Mouse (Mus musculus): ENCODE measurements around the gene Ube2o. TPM values are rescaled to one million over a fixed set of nuclear protein-coding genes. Genes with fewer than 3 reads are reported as not detected.
A peak's percentile ranks its signal among the peaks of the same experiment; 100 is the strongest.

The Ube2o gene
- polyA plus RNA-seq, 1 experiment = 29.8 TPM

DNA sequence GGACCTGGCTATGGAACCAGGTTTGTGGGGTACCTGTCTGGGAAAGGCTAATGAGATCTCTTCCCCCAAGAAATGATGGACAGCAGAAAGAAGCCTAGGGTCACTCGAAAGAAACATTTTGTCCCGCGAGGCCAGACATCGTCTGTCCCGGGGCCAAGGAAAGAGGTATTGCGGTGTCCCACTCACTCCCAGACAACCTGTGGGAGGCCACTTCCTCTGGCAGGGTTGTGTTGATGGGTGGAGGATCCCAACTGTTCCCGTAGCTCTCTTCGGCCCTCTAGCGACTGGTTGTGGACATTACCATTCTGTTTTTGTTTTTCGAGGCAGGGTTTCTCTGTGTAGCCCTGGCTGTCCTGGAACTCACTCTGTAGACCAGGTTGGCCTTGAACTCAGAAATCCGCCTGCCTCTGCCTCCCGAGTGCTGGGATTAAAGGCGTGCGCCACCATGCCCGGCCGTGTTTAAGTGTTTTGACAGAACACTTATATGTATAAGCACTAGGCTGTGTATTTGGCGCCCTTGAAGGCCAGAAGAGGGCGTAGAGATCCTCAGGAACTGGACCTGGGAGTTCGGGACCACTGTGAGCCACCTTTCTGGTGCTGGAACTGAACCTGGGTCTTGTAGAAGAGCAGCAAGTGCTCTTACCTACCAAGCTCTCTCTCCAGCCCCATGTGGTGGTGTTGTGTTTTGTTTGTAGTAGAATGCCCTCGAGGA lies 46.9 kb downstream of the Ube2o start:
- no peaks in the 10 kb centered on the region for H3K4me1 ChIP-seq (ENCODE audit: control insufficient read depth, insufficient read depth, low read length)

DNA sequence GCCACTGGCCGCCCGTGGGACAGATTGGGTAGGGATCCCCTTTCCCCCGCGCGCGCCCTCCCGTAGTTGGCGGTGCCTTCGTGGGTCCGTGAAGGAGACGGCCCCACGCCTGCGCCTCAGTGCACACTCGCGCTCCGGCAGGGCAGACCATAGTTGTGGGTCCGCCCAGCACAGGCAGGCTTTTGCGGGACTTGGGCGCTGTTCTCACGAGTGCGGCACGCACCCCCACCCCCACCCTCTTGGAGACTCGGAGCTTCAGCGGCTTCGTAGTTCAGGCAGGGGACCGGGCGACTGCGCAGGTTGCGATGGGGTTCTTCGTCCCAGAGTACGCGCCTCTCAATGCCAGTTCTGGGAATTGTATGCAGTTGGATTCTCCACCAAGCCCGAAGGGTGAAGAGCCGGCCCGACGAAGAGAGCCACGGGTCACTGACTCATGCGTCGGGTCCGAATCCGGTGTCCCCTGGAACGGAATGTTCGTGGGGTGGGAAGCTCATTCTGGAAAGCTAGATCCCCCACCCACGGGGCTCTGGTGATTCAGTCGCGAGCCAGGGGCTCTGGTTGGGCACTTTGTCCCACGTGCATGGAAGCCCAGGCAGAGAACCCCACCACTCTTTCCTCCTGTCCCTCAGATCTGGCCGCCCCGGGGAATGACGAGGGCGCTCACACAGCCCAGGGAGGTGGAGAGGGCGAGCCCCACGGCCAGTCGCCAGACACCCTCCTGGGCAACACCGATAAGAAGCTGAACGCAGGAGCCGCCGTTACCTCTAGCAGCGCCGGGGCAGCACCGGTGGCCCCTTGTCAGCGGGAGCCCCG lies 47.7 kb downstream of the Ube2o start:
- TF ChIP-seq CTCF (IDR thresholded peaks at IDR 0.05; ENCODE audit: borderline replicate concordance, insufficient read depth, low read length) (no peak), POLR2A (IDR thresholded peaks at IDR 0.05; ENCODE audit: low read depth, low read length) (peak; percentile 32)
- H3K27ac ChIP-seq (ENCODE audit: insufficient read depth, low read length) = peak overlapping the region; percentile 82

More for the DNA sequence above, 46.9 kb downstream of the Ube2o start:
- TF ChIP-seq POLR2A (IDR thresholded peaks at IDR 0.05; ENCODE audit: low read depth, low read length) (no peak; the same call in 1 of the 2 replicates), CTCF (IDR thresholded peaks at IDR 0.05; ENCODE audit: borderline replicate concordance, insufficient read depth, low read length) (peak; percentile 64; the same call in 1 of the 2 replicates)
- peak overlapping the region; percentile 50 for H3K4me3 ChIP-seq (ENCODE audit: insufficient read depth, low read length)
- peak overlapping the region; percentile 82 for H3K27ac ChIP-seq (ENCODE audit: insufficient read depth, low read length)

DNA sequence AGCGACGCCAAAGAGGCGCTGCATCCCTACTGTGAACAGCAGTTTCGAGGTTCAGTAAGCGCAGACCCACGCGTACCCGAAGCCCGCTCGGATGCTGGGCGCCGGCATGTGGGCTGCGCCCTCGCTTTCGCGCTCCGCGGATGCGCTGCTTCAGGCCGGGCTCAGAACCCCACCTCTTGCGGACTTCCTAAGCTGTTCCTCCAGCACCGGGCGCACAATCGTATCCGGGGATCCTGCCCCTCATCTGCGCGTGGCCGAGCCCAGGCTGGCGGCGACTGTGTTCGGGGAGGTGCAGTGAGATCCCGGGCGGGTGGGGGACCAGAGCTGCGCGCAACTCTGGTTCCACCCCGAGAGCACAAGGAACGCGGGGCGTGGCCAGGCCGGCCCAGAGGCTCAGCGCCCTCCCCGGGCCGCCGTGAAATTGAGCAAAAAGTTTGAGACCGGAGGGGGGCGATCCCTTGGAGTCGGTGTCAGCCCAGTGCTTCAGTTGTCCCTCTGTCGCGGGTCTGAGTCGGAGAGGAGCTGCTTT lies 48.4 kb downstream of the Ube2o start:
- Histone ChIP-seq H3K4me3 (ENCODE audit: insufficient read depth, low read length) (peak overlapping the region; percentile 50), H3K27ac (ENCODE audit: insufficient read depth, low read length) (peak overlapping the region; percentile 82)
- TF ChIP-seq CTCF (IDR thresholded peaks at IDR 0.05; ENCODE audit: borderline replicate concordance, insufficient read depth, low read length) (no peak), POLR2A (IDR thresholded peaks at IDR 0.05; ENCODE audit: low read depth, low read length) (peak; percentile 75)

More for the DNA sequence above, 47.7 kb downstream of the Ube2o start:
- Histone ChIP-seq H3K4me1 (ENCODE audit: control insufficient read depth, insufficient read depth, low read length) (no peaks in the 10 kb centered on the region), H3K4me3 (ENCODE audit: insufficient read depth, low read length) (peak overlapping the region; percentile 50)

DNA sequence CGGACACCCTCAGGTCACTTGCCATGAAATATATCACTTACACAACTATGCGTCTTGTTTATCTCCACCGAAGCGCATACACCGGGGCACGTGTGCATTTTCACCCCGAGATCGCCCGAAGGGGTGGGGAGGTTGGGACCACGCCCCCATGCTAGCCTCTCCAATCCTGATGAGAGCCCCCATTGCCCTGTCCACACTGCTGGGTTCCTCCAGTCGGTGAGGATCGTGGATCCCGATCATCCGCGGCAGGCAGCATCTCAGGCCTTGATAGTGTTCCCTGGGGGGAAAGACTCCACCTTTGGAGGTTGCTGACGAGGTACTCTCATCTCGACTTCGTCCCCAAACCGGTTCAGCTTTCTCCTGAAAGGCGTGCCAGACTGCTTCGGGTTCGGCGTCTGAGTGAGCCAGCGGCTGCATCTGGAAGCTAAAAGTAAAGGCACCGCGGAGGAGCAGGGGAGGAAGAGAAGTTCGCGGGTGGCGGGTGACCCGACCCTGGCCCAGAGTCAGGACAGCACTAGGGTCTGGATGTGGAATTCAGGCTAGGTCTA lies 48.9 kb downstream of the Ube2o start:
- no peaks in the 10 kb centered on the region for H3K4me1 ChIP-seq (ENCODE audit: control insufficient read depth, insufficient read depth, low read length)
- peak overlapping the region; percentile 42 for H3K27ac ChIP-seq (ENCODE audit: insufficient read depth, low read length)
- TF ChIP-seq POLR2A (IDR thresholded peaks at IDR 0.05; ENCODE audit: low read depth, low read length) (peak; percentile 75), CTCF (IDR thresholded peaks at IDR 0.05; ENCODE audit: borderline replicate concordance, insufficient read depth, low read length) (no peak)
- H3K4me3 ChIP-seq (ENCODE audit: insufficient read depth, low read length) = peak overlapping the region; percentile 50

More for the DNA sequence above, 48.4 kb downstream of the Ube2o start:
- H3K4me1 ChIP-seq (ENCODE audit: control insufficient read depth, insufficient read depth, low read length) = no peaks in the 10 kb centered on the region

DNA sequence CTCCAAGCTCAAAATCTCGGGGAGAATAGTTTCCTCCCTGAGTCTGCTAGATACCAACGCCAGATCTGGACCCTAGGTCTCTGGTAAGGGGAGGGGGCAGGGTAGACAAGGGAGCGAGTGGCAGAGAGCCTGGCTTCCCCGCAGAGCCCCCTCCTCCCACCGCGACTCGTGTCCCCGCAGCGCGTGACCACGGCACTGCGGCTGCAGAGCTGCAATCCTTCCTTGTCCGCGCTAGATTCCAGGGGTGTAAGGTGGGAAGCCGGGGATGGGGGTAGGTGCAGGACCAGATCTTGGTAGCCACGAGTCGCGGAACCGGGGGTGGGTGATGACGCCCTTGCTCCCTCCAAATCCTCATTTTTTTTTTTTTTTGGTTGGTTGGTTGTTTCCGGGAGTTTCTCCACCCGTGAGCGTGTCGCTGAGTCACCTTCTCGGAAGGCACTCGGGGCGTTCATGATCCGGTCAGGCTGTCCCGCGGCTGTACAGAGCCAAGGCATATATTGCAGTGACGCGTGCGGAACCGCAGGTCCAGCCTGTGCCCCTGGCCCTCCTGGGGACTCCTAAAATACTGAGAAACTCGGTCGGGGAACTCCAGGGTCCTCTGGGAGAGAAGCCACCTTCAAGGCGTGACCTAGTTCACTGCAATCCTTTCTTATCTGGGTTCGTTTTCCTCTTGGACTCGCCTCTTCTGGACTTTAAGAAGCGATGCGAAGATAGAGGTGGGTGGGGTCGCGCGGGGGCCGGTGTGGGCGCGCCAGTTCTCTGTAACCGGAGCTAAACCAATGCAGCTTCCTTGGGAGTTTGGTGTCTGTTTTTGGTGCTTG lies 49.7 kb downstream of the Ube2o start:
- Histone ChIP-seq H3K27ac (ENCODE audit: insufficient read depth, low read length) (no peak overlapping the region), H3K4me1 (ENCODE audit: control insufficient read depth, insufficient read depth, low read length) (no peaks in the 10 kb centered on the region), H3K4me3 (ENCODE audit: insufficient read depth, low read length) (peak overlapping the region; percentile 50)
- TF ChIP-seq POLR2A (IDR thresholded peaks at IDR 0.05; ENCODE audit: low read depth, low read length) (no peak), CTCF (IDR thresholded peaks at IDR 0.05; ENCODE audit: borderline replicate concordance, insufficient read depth, low read length) (no peak)

DNA sequence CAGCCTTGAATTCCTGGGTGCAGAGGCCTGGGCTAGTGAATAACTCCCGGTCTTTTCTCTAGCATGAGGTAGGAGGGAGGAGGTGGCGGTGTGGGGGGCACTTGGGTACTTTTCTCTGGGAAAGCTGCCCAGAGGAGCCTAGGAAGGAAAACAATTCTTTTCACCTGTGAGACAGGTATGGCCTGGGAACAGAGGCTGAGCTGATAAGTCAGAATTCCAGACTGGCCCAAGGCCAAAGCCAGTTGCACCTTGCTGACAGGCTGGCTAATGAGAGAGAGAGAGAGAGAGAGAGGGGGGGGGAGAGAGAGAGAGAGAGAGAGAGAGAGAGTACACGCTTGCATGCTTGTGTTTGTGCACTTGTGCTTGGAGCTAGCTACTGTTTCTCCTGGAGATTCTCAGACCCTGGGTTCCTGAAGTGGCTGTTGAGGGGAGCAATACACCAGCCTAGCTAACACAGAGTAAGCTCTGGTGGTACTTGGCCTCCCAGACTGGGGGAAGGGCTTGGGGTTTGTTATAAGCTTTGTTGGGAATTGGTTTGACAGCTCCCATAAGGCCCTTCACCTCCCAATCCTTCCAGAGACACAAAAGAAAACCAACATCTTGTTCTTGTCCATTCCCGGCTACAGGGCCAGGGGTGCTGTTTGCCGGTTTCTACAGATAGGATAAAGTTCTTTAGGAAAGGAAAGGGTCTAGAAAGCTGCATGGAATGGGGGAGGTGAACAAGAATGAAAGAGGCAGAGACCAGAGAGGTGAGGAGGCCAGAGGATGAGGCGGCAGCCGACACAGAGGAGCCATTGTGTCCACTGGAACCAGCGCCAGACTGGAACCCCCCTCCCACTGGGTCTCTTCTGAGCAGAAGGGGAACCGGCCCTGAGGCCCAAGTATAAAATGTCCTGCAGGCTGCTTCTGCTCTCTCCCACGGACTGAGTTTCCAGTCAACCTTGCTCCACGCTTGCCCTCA lies 50.8 kb downstream of the Ube2o start, which contains the start of gene Sphk1:
Gene Sphk1 (plus strand): TSS at position 739 of the 961 bp plus-strand sequence.
- Histone ChIP-seq H3K27ac (ENCODE audit: insufficient read depth, low read length) (no peak within 1 kb of the TSS), H3K4me1 (ENCODE audit: control insufficient read depth, insufficient read depth, low read length) (no peaks in the 10 kb centered on the region), H3K4me3 (ENCODE audit: insufficient read depth, low read length) (peak within 1 kb of the TSS; percentile 50)
- TF ChIP-seq CTCF (IDR thresholded peaks at IDR 0.05; ENCODE audit: borderline replicate concordance, insufficient read depth, low read length) (no peak), POLR2A (IDR thresholded peaks at IDR 0.05; ENCODE audit: low read depth, low read length) (no peak)

DNA sequence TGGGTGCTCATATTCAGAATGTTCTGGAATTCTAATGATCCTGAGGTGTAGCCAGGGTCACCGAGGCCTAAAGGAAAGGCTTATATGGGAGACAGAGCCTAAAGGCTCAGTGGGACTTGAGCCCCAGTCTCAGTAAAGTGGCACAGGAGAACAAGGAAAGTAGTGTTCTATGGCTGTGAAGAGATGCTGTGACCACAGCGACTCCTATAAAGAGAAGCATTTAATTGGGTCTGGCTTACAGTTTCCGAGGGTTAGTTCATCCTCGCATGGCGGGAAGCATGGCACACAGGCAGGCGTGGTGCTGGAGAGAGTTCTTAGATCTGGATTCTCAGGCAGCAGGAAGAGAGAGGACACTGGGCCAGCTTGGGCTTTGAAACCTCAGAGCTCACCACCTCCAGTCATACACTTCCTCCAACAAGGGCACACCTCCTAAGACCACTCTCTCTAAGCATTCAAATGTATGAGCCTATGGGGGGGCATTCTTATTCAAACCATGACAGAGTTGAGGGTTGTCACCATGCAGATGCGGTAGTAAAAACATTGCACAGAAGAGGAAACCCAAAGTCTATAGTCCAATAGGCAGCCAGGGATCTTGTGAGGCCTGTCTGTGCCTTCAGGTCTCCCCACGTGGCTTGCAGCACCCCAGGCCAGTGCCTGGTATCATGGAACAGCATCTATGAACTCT lies 52.5 kb downstream of the Ube2o start:
- Histone ChIP-seq H3K27ac (ENCODE audit: insufficient read depth, low read length) (no peak overlapping the region), H3K4me1 (ENCODE audit: control insufficient read depth, insufficient read depth, low read length) (peaks cover 2% of the 10 kb centered on the region; the same call in 1 of the 2 replicates), H3K4me3 (ENCODE audit: insufficient read depth, low read length) (no peak overlapping the region)
- TF ChIP-seq CTCF (IDR thresholded peaks at IDR 0.05; ENCODE audit: borderline replicate concordance, insufficient read depth, low read length) (no peak), POLR2A (IDR thresholded peaks at IDR 0.05; ENCODE audit: low read depth, low read length) (no peak)

Measured in embryonic fibroblast, embryonic 13.5 days (primary cell).